Mouse (Mus musculus) midbrain, embryonic 14.5 days (tissue): Measurements from ENCODE around the gene Nudt2. TPM values are rescaled to one million over a fixed set of nuclear protein-coding genes. Genes with fewer than 3 reads are reported as not detected.

Experiments
- polyA plus RNA-seq: library from polyadenylated mRNA; unstranded; fragments of >200 nt; fragmentation: Nextera tagmentation; extraction: Ambion mirVana; gene quantifications from 2 replicates; pipeline ENCODE4 v1.2.1, GENCODE M21; 2014

The Nudt2 gene
- polyA plus RNA-seq, 1 experiment from 2014 or later: 68.4 TPM

Other genes starting within 250 kb of the Nudt2 start
- 41.9 and 56.2 TPM in 2 replicates for gene Ubap2, start 190.0 kb upstream of the Nudt2 start, polyA plus RNA-seq
- gene Dcaf12, start 150.3 kb upstream of the Nudt2 start, polyA plus RNA-seq: 63.6 and 66.6 TPM in 2 replicates
- 58.4 and 77.2 TPM in 2 replicates for gene Ubap1, start 116.2 kb upstream of the Nudt2 start, polyA plus RNA-seq
- gene Kif24, start 264 bp upstream of the Nudt2 start, polyA plus RNA-seq: 3.3 and 3.7 TPM in 2 replicates
- gene AI464131, start 37.9 kb downstream of the Nudt2 start, polyA plus RNA-seq: 7.2 and 8.0 TPM in 2 replicates
- gene 1110017D15Rik, start 52.2 kb downstream of the Nudt2 start, polyA plus RNA-seq: 12.9 and 13.2 TPM in 2 replicates
- 19.9 and 22.3 TPM in 2 replicates for gene Fam219a, start 104.4 kb downstream of the Nudt2 start, polyA plus RNA-seq
- gene Dnaic1, start 104.6 kb downstream of the Nudt2 start, polyA plus RNA-seq: 2.0 and 2.8 TPM in 2 replicates
- gene Enho, start 175.2 kb downstream of the Nudt2 start, polyA plus RNA-seq: 121 and 154 TPM in 2 replicates
- 23.9 and 46.8 TPM in 2 replicates for gene Cntfr, start 231.9 kb downstream of the Nudt2 start, polyA plus RNA-seq
- 28.1 and 32.1 TPM in 2 replicates for gene Il11ra1, start 234.8 kb downstream of the Nudt2 start, polyA plus RNA-seq
- 62.2 and 64.1 TPM in 2 replicates for gene Rpp25l, start 248.4 kb downstream of the Nudt2 start, polyA plus RNA-seq